Mouse (Mus musculus): ENCODE measurements around the gene Hmgb3. TPM values are rescaled to one million over a fixed set of nuclear protein-coding genes. Genes with fewer than 3 reads are reported as not detected.

The Hmgb3 gene
- total RNA-seq, 1 experiment from 2014 or later, result 175 TPM

- DNase-seq, result peak; percentile 11
Observed at GRCm38 (mm10) chrX:71589181-71589580, 33.5 kb downstream of the Hmgb3 start.

- DNase-seq, result peak; percentile 64
Observed at GRCm38 (mm10) chrX:71601052-71601611, 45.4 kb downstream of the Hmgb3 start.

Small RNA genes lying within 50 kb of the gene (microRNA-seq; reads per million reads assigned to microRNA genes)
- 0 reads per million in 2 experiments for gene Gm23945

Other genes with a start within 250 kb of the Hmgb3 start
- 36.4 and 40.3 TPM in 2 replicates for gene Mtmr1, start 191.2 kb upstream of the Hmgb3 start, total RNA-seq (2021)
- gene Cd99l2, start 63.1 kb upstream of the Hmgb3 start, total RNA-seq (2021), result 72.9 and 80.4 TPM in 2 replicates
- not detected in 2 replicates for gene Gpr50, start 107.7 kb downstream of the Hmgb3 start, total RNA-seq (2021)